Mouse (Mus musculus): ENCODE results near the gene Nptx1. TPM values are rescaled to one million over a fixed set of nuclear protein-coding genes. Genes with fewer than 3 reads are reported as not detected.

Nptx1 gene
- total RNA-seq, 2 experiments from 2014 or later: 182 to 222 TPM

DNA sequence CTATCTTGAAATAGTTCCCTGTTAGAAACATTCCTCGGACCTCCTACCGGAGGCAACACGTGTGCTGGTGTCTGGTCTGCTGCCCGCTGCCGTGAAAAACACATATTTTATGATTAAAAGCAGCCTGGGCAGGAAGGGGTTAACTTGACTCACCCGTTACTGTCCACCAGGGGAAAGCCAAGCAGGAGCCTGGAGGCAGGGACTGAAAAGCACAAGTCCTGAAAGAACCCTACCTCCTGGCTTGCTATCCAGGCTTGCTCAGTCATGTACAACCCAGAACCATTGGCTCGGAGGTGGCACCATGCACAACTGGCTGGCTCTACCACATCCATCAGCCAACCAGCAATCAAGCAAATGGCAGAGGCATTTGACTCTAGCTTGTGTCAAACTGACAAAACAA is 13.8 kb downstream of the Nptx1 start:
- intact Hi-C loops (cut with DNase I): no loop called here
- no peak for DNase-seq (ENCODE audit: low spot score in 2 of 2)

GRCm38 (mm10) chr11:119532460-119532859 is 15.1 kb downstream of the Nptx1 start:
- intact Hi-C loops (cut with DNase I): no loop called here
- DNase-seq (ENCODE audit: low spot score in 2 of 2): no peak

DNA sequence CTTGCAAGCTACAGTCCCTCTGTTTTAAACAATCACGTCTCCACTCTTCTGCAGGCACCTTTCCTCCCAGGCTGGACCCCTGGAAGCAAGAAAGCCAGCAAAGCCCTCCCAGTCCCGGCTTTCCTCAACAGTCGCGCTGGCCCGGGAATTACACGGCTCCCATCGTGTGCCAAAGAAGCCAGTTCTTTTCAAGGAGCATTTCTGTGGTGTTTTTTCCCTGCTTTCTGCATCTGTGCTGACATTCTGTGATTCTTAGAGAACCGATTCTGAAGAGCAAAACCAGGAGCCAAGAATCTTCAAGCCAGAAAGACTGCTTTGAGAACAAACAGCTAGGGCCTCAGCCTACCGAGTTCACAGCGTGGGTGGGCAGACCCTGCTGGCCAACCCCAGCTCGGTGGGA is 18.6 kb downstream of the Nptx1 start:
- DNase-seq (ENCODE audit: low spot score in 2 of 2): peak in 1 of 2 experiments; percentile 56
- intact Hi-C loops (cut with DNase I): no loop called here

DNA sequence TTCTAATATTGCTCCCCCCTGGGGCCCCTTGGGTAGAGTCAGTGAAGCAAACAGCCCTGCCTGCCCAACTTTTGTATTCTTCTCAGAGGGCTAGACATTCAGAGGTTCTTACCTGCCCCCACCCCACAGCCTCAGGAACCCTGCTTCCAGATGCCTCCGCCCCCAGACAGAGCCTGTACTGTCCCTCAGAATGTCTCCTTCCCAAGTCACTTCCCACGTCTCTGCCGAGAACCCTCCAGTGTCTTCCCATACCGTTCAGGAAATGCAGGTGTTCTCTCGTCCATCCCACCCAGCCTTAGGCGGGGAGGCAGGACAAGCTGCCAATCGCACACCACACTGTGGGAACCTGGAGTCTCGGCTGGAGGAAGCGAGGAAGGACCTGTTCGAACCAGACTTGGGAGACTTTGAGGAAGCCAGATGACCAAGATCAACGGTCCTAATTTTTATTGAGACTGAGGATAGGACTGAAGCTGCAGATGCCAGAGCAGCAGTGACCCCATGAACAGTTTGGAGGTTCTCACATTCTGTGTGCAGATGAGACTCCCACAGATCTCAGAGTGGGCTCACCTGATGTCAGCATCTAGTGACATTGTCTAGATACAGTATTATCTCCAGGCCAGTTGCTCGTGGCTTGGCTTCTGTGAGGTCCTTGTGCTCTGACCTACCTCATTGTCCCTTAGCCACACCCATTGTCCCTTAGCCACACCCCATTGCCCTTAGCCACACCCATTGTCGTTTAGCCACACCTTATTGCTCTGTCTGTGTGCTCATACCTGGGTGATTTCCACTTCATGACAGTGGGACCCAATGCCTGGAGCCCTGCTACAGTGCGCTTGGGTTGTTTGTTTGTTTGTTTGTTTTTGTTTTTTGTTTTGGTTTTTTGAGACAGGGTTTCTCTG is 21.2 kb downstream of the Nptx1 start:
- peak in 1 of 2 experiments; percentile 34 for DNase-seq (ENCODE audit: low spot score in 2 of 2)
- intact Hi-C loops (cut with DNase I): no loop called here

- DNase-seq (ENCODE audit: low spot score in 2 of 2): peak; percentile 85 to 86
- intact Hi-C loops (cut with DNase I): no loop called here
Observed at GRCm38 (mm10) chr11:119524545-119524949, 23.0 kb downstream of the Nptx1 start.

GRCm38 (mm10) chr11:119523392-119523791 is 24.2 kb downstream of the Nptx1 start:
- intact Hi-C loops (cut with DNase I): no loop called here
- DNase-seq (ENCODE audit: low spot score in 2 of 2): no peak

GRCm38 (mm10) chr11:119522779-119523178 is 24.8 kb downstream of the Nptx1 start:
- intact Hi-C loops (cut with DNase I): no loop called here
- no peak for DNase-seq (ENCODE audit: low spot score in 2 of 2)

GRCm38 (mm10) chr11:119521920-119522710 is 25.4 kb downstream of the Nptx1 start:
- no peak for DNase-seq (ENCODE audit: low spot score in 2 of 2)
- intact Hi-C loops (cut with DNase I): no loop called here

DNA sequence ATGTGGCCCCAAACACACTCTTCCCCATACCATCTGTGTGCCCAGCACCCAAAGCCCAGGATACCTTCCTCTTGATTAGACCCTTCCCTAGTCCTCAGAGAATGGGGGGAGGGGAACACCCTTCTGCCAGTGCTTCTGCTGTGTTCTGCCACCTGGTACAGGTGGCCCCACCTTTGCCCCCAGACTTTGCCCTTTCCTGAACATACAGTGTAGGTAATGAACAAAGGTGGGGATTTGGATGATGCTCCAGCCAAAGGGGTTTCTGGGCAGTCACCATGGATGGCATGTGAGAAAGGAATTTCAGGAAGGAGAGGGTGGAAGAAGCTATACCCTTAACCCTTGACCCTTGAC is 26.9 kb downstream of the Nptx1 start:
- DNase-seq (ENCODE audit: low spot score in 2 of 2): no peak
- intact Hi-C loops (cut with DNase I): no loop called here

DNA sequence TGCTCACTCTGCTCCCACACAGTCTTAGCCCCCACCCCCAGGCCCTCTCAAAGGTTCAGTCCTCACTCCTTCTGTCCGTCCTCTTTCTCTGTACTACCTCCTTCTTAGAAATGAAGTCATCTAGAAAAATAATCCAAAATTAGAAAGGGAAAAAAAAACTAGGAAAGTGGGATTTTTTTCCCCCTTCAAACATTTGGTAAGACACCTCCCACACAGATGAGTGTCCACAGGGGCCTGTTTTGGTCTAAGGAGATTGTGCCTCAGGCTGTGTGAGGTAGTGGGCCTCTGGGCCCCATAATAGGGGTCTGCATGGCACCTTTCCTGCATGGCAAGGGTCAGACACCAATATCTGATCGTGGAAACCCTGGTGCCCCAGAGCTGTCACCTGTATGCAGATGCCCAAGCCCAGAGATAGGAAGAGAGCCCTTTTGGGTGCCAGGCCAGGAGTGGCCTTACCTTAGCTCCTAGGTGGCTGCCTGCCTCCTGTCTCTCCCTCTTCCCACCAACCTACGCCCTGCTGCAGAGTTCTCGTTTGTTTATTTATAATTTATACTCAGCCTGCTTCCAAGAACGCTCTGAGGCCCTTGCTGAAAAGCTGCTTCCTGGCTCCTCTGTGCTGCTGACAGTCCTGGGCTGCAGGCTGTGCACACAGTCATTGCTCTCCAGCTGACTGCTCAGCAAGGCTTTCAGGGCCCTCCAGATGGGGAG is 27.4 kb downstream of the Nptx1 start:
- peak in 1 of 2 experiments; percentile 73 for DNase-seq (ENCODE audit: low spot score in 2 of 2)
- intact Hi-C loops (cut with DNase I): no loop called here

DNA sequence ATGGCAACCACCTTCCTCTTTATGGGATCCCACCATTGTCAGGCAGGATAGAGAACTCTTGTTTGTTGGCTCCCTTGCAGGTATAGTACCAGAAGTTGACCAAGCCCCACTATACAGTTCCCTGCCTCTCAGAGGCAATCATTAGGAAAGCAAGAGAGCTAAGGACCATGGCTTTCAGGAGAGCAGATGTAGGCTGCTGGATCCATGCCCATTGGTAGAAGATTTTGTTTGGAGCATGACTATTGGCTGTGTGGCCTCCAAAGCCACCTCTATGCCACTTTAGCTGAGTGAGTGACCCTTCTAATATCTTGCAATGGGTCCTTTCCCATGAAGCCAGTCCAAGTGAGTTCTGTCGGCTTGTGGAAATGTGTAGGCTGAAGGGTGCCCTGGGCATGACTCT is 28.2 kb downstream of the Nptx1 start:
- no peak for DNase-seq (ENCODE audit: low spot score in 2 of 2)
- intact Hi-C loops (cut with DNase I): loop anchor here (5.0 kb wide), 2 partner anchors 278 to 388 kb away; no protein-coding TSS in a partner anchor

DNA sequence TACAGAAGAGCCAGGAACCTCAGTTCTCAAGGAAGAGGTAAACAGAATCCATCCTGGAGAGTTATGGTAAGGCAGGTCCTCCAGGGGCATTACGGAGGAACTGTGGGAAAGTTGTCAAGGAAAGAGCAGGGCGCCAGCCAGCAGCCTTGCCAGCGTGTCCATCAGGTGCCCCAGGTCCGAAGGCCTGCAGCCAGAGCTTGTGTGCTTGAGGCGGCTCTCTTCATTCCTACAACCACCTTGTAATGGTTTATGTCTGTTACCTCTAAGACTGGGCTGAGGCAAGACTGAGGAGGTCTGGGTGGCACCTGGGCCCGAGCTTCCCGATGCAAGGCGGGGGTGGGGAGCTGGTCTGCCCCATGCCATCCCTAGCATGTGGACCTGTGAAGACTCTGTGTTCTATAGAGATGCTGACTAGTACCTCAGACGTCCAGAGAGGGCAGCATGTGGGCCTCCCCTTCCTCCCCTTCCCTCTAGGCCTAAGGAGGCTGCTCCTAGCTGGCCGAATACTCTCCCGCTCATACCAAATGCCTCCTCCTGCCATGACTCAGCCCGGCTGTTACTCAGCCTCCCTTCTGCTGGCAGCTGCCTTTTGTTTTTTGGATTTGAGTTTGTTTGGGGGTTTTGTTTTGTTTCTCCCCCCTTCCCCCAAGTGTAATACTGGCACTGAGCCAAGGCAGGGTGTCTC is 30.7 kb downstream of the Nptx1 start:
- peak in 1 of 2 experiments; percentile 80 for DNase-seq (ENCODE audit: low spot score in 2 of 2)
- intact Hi-C loops (cut with DNase I): loop anchor here (5.0 kb wide), 2 partner anchors 280 to 390 kb away; no protein-coding TSS in a partner anchor

- peak; percentile 72 to 92 for DNase-seq (ENCODE audit: low spot score in 2 of 2)
- intact Hi-C loops (cut with DNase I): loop anchor here (1.0 to 5.0 kb wide), 3 partner anchors 31 to 391 kb away; partner anchors contain the start of gene Nptx1
Observed at GRCm38 (mm10) chr11:119515823-119516676, 31.5 kb downstream of the Nptx1 start.

- intact Hi-C loops (cut with DNase I): loop anchor here (1.0 to 5.0 kb wide), 3 partner anchors 32 to 392 kb away; partner anchors contain the start of gene Nptx1
- peak; percentile 59 to 87 for DNase-seq (ENCODE audit: low spot score in 2 of 2)
Observed at GRCm38 (mm10) chr11:119514967-119515636, 32.5 kb downstream of the Nptx1 start.

DNA sequence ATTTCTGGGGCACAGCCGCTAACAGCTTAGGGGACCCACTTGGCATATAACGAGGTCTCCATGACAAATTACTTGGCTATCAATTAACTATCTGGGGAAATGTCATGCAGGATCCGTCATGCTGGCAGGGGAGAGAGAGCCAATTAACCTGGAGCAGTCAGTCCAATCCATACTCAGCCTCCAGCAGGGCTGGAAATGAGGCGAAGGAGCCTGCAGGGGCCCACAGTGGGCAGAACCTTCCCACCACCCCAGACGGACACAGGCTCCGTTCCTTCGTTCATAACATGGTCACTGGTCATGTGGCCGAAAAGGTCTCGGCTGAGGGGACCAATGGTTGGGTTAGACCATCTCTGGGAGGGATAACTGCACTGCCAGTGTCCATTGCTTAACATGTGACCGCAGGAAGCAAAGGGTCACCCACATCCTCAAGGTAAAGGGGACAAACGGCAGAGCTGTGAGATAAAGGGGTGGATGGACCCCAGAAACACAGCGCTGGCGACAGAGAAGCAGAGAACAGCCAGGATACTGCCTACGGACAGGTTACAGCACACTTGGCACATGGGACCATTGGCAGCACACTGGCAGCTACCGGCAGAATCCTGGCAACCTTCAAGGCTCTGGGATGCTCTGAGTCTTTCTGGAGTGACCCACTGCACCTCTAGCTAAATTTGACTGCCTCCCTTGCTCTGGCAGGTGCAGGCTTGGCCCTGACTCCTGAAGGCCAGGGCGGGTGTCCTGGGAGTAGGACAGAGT is 33.3 kb downstream of the Nptx1 start:
- intact Hi-C loops (cut with DNase I): no loop called here
- no peak for DNase-seq (ENCODE audit: low spot score in 2 of 2)

GRCm38 (mm10) chr11:119513038-119513659 is 34.4 kb downstream of the Nptx1 start:
- intact Hi-C loops (cut with DNase I): no loop called here
- no peak for DNase-seq (ENCODE audit: low spot score in 2 of 2)

All from left cerebral cortex, postnatal 25 days (tissue).